Mouse (Mus musculus) embryonic fibroblast, embryonic 13.5 days (primary cell): ENCODE measurements around the gene Wnt9b.

Source experiments
- CTCF ChIP-seq: IDR thresholded peaks from 2 replicates; pipeline ENCODE4 v1.5.1; 2011; ENCODE audit warnings: mild to moderate bottlenecking, control low read depth, low read length, moderate library complexity, borderline replicate concordance; ENCODE audit not compliant: insufficient read depth
- POLR2A ChIP-seq: IDR thresholded peaks from 2 replicates; pipeline ENCODE4 v1.6.1; 2011; ENCODE audit warnings: low read depth, mild to moderate bottlenecking, control low read depth, low read length, moderate library complexity

DNA sequence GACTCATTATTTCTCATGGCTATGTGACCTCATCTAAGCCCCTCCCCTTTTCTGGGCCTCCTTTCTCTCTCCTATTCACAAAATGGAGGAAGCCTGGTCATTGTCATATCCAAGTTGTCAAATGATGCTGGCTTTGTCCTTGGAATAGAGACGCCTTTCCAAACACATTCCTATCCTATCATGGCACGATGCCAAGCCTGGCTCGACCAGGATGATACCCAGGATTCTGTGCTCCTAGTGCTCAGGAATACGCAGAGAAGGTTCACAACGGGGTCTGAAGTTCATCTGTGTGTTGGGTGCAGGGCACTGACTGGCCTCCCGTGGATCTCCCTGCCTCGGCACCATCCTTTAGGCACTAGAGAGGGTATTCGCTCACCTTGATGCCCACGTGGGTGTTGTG lies 18.0 kb downstream of the Wnt9b start:
- TF ChIP-seq CTCF (no peak), POLR2A (no peak)
